Mouse (Mus musculus) heart, embryonic 14.5 days (tissue): ENCODE data around the gene Papln. TPM values are rescaled to one million over a fixed set of nuclear protein-coding genes. Genes with fewer than 3 reads are reported as not detected.

ENCODE experiments used
- ATAC-seq: fragments of 200-750 bp; cut with Nextera tagmentation; 2 replicates; pipeline ENCODE4 v1.8.0; 2017; ENCODE audit warnings: low read depth, moderate TSS enrichment; ENCODE audit not compliant: insufficient number of reproducible peaks, insufficient read depth, low FRiP score
- H3K27ac ChIP-seq, 2 experiments: fragments of 200-500 bp in 1 of 2; fragments of 300-500 bp in 1 of 2; sonication (generic) in 1 of 2; replicated peaks in 1 of 2; 2 replicates each; pipeline ENCODE4 v1.5.1; 2012 to 2014; ENCODE audit warnings: low read depth in 2 of 2, low read length in 2 of 2, control low read depth in 1 of 2, mild to moderate bottlenecking in 1 of 2, mixed read lengths in 1 of 2; ENCODE audit not compliant: control insufficient read depth in 1 of 2, insufficient read depth in 1 of 2
- H3K27me3 ChIP-seq: fragments of 300-500 bp; sonication (generic); 2 replicates; pipeline ENCODE4 v1.6.1; 2014; ENCODE audit warnings: mild to moderate bottlenecking, low read length, control low read depth; ENCODE audit not compliant: control insufficient read depth, insufficient read depth
- H3K36me3 ChIP-seq: fragments of 300-500 bp; sonication (generic); 2 replicates; pipeline ENCODE4 v1.6.1; 2014; ENCODE audit warnings: mild to moderate bottlenecking, control low read depth, low read length, mixed read lengths; ENCODE audit not compliant: control insufficient read depth, insufficient read depth
- H3K4me1 ChIP-seq, 2 experiments: fragments of 200-500 bp in 1 of 2; fragments of 300-500 bp in 1 of 2; sonication (generic) in 1 of 2; 2 replicates each; pipeline ENCODE4 v1.6.1; 2012 to 2014; ENCODE audit warnings: low read length in 2 of 2, control low read depth in 1 of 2, mixed read lengths in 1 of 2; ENCODE audit not compliant: control insufficient read depth in 2 of 2, insufficient read depth in 2 of 2
- H3K4me2 ChIP-seq: fragments of 300-500 bp; sonication (generic); 2 replicates; pipeline ENCODE4 v1.6.1; 2014; ENCODE audit warnings: mild to moderate bottlenecking, low read length
- H3K4me3 ChIP-seq, 2 experiments: fragments of 200-500 bp in 1 of 2; fragments of 300-500 bp in 1 of 2; sonication (generic) in 1 of 2; 2 replicates each; pipeline ENCODE4 v1.5.1; 2012 to 2014; ENCODE audit warnings: low read length in 2 of 2, mild to moderate bottlenecking in 2 of 2, control low read depth in 1 of 2, low read depth in 1 of 2, moderate library complexity in 1 of 2; ENCODE audit not compliant: control insufficient read depth in 1 of 2, insufficient read depth in 1 of 2
- H3K9ac ChIP-seq: fragments of 300-500 bp; sonication (generic); 2 replicates; pipeline ENCODE4 v1.6.1; 2014; ENCODE audit warnings: mild to moderate bottlenecking, low read length
- H3K9me3 ChIP-seq: fragments of 300-500 bp; sonication (generic); 2 replicates; pipeline ENCODE4 v1.6.1; 2016; ENCODE audit warnings: low read length, control low read depth; ENCODE audit not compliant: control insufficient read depth
- WGBS: fragments of 180-500 bp; shearing (Covaris S2); extraction: QIAGEN DNeasy Blood & Tissue Kit; methylation state at CpG from one replicate; pipeline ENCODE4 v1.1.7; 2014; 5-methylcytosine and 5-hydroxymethylcytosine counted together
- polyA plus RNA-seq: library from polyadenylated mRNA; unstranded; fragments of >200 nt; fragmentation: Nextera tagmentation; extraction: Ambion mirVana; gene quantifications from 2 replicates; pipeline ENCODE4 v1.2.1, GENCODE M21; 2014

Gene Papln
- polyA plus RNA-seq, 1 experiment from 2014 or later, result 0.22 TPM

- WGBS, result 87% methylated on average over 3 of the region's 3 CpGs
Observed at GRCm38 (mm10) chr12:83833979-83834378, 70.5 kb downstream of the Papln start.

GRCm38 (mm10) chr12:83841409-83842190 lies 78.2 kb downstream of the Papln start:
- Histone ChIP-seq H3K4me2 (no peak overlapping the region), H3K9ac (no peak overlapping the region), H3K36me3 (peaks cover 36% of the 10 kb centered on the region), H3K4me3 (no peak overlapping the region), H3K27me3 (no peaks in the 10 kb centered on the region), H3K9me3 (no peaks in the 10 kb centered on the region), H3K27ac (no peak overlapping the region), H3K4me1 (no peaks in the 10 kb centered on the region)
- no peak for ATAC-seq
- 88% methylated on average over 10 of the region's 10 CpGs for WGBS

More at GRCm38 (mm10) chr12:83833979-83834378, 70.5 kb downstream of the Papln start:
- Histone ChIP-seq H3K9ac (no peak overlapping the region), H3K27me3 (no peaks in the 10 kb centered on the region), H3K9me3 (no peaks in the 10 kb centered on the region), H3K4me1 (no peaks in the 10 kb centered on the region), H3K27ac (no peak overlapping the region), H3K4me3 (no peak overlapping the region), H3K4me2 (no peak overlapping the region), H3K36me3 (peaks cover 40% of the 10 kb centered on the region)
- ATAC-seq, result no peak

Other genes starting within 250 kb of the Papln start
- gene Dcaf4, start 243.2 kb upstream of the Papln start, polyA plus RNA-seq, result 24.2 and 27.5 TPM in 2 replicates
- 13.9 and 16.6 TPM in 2 replicates for gene Zfyve1, start 166.4 kb upstream of the Papln start, polyA plus RNA-seq
- gene Rbm25, start 132.4 kb upstream of the Papln start, polyA plus RNA-seq, result 140 and 157 TPM in 2 replicates
- 48.9 and 50.8 TPM in 2 replicates for gene Psen1, start 75.5 kb upstream of the Papln start, polyA plus RNA-seq
- gene Numb, start 158.3 kb downstream of the Papln start, polyA plus RNA-seq, result 29.9 and 31.8 TPM in 2 replicates
- gene Riox1, start 187.0 kb downstream of the Papln start, polyA plus RNA-seq, result 7.8 and 9.2 TPM in 2 replicates
- gene Heatr4, start 221.2 kb downstream of the Papln start, polyA plus RNA-seq, result not detected in 2 replicates
- gene Acot2, start 224.2 kb downstream of the Papln start, polyA plus RNA-seq, result 79.5 and 81.2 TPM in 2 replicates
- 30.0 and 31.9 TPM in 2 replicates for gene Acot1, start 245.9 kb downstream of the Papln start, polyA plus RNA-seq